Mouse (Mus musculus) forebrain, embryonic 11.5 days (tissue): ENCODE data around the gene Kat14. TPM values are rescaled to one million over a fixed set of nuclear protein-coding genes. Genes with fewer than 3 reads are reported as not detected.

Source experiments
- ATAC-seq: fragments of 200-750 bp; cut with Nextera tagmentation; replicated peaks from 2 replicates; pipeline ENCODE4 v1.8.0; 2017; ENCODE audit warnings: moderate TSS enrichment; ENCODE audit not compliant: low FRiP score
- DNase-seq: peaks from one replicate; pipeline ENCODE4 v3.0.0-alpha.2; 2017; ENCODE audit warnings: low spot score
- H3K27ac ChIP-seq: fragments of 300-500 bp; sonication (generic); 2 replicates; pipeline ENCODE4 v1.5.1; 2014; ENCODE audit warnings: low read depth, low read length
- H3K27me3 ChIP-seq: fragments of 300-500 bp; sonication (generic); 2 replicates; pipeline ENCODE4 v1.6.1; 2014; ENCODE audit warnings: mild to moderate bottlenecking, low read length, mixed read lengths; ENCODE audit not compliant: control insufficient read depth, insufficient read depth
- H3K36me3 ChIP-seq: fragments of 300-500 bp; sonication (generic); 2 replicates; pipeline ENCODE4 v1.6.1; 2014; ENCODE audit warnings: mild to moderate bottlenecking, low read length, moderate library complexity, mixed read lengths; ENCODE audit not compliant: control insufficient read depth, insufficient read depth
- H3K4me1 ChIP-seq: fragments of 300-500 bp; sonication (generic); replicated peaks from 2 replicates; pipeline ENCODE4 v1.6.1; 2014; ENCODE audit warnings: low read length, mixed read lengths; ENCODE audit not compliant: control insufficient read depth, insufficient read depth
- H3K4me2 ChIP-seq: fragments of 300-500 bp; sonication (generic); 2 replicates; pipeline ENCODE4 v1.6.1; 2014; ENCODE audit warnings: low read depth, mild to moderate bottlenecking, low read length, moderate library complexity, mixed read lengths; ENCODE audit not compliant: severe bottlenecking
- H3K4me3 ChIP-seq: fragments of 300-500 bp; sonication (generic); 2 replicates; pipeline ENCODE4 v1.5.1; 2014; ENCODE audit warnings: low read depth, low read length
- H3K9ac ChIP-seq: fragments of 300-500 bp; sonication (generic); 2 replicates; pipeline ENCODE4 v1.6.1; 2014; ENCODE audit warnings: low read length
- H3K9me3 ChIP-seq: fragments of 300-500 bp; sonication (generic); 2 replicates; pipeline ENCODE4 v1.6.1; 2016; ENCODE audit warnings: low read length, mixed read lengths; ENCODE audit not compliant: control insufficient read depth
- WGBS: fragments of 180-500 bp; shearing (Covaris S2); extraction: QIAGEN DNeasy Blood & Tissue Kit; methylation state at CpG from one replicate; pipeline ENCODE4 v1.1.7; 2014; 5-methylcytosine and 5-hydroxymethylcytosine counted together
- polyA plus RNA-seq: library from polyadenylated mRNA; unstranded; fragments of >200 nt; fragmentation: Nextera tagmentation; extraction: Ambion mirVana; gene quantifications from 2 replicates; pipeline ENCODE4 v1.2.1, GENCODE M21; 2014

The Kat14 gene
- polyA plus RNA-seq, 1 experiment from 2014 or later, result 44.9 TPM

- H3K27me3 ChIP-seq, result no peaks in the 10 kb centered on the region
- H3K4me3 ChIP-seq, result no peak overlapping the region
- no peak for ATAC-seq
- no peaks in the 10 kb centered on the region for H3K9me3 ChIP-seq
- H3K36me3 ChIP-seq, result no peaks in the 10 kb centered on the region; the same call in 1 of the 2 replicates
- H3K27ac ChIP-seq, result no peak overlapping the region
- H3K9ac ChIP-seq, result no peak overlapping the region
- DNase-seq, result no peak
- no peaks in the 10 kb centered on the region for H3K4me1 ChIP-seq
- no peak overlapping the region for H3K4me2 ChIP-seq
- 91% methylated on average over 4 of the region's 4 CpGs for WGBS
Measured at GRCm38 (mm10) chr2:144371566-144371965, 2.8 kb downstream of the Kat14 start.

DNA sequence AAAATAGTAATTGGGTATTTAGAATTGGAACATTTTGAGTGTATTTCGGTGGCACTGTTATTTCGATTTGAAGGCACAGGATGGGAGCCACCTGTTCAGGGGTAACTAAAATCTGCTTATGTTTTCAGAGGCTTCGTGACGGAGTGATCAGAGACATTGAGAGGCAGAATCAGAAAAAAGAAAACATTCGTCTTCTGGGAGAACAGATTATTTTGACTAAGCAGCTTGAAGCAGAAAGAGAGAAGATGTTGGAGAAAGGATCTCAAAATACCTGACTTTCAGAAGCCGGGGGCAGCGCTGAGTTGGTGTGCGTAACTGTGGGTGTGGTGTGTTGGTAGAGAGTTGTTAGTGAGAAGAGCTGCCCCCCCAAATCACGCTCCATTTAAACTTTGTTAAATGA lies 4.3 kb downstream of the Kat14 start:
- no peaks in the 10 kb centered on the region; the same call in 1 of the 2 replicates for H3K36me3 ChIP-seq
- WGBS, result 94% methylated on average over 9 of the region's 9 CpGs
- H3K9me3 ChIP-seq, result no peaks in the 10 kb centered on the region
- no peak overlapping the region for H3K9ac ChIP-seq
- H3K4me3 ChIP-seq, result no peak overlapping the region
- DNase-seq (no peak), ATAC-seq (no peak)
- H3K4me1 ChIP-seq, result no peaks in the 10 kb centered on the region
- H3K27ac ChIP-seq, result no peak overlapping the region
- no peaks in the 10 kb centered on the region for H3K27me3 ChIP-seq
- H3K4me2 ChIP-seq, result no peak overlapping the region

GRCm38 (mm10) chr2:144375063-144375703 lies 6.4 kb downstream of the Kat14 start:
- Histone ChIP-seq H3K4me2 (no peak overlapping the region), H3K27me3 (no peaks in the 10 kb centered on the region), H3K27ac (no peak overlapping the region), H3K9ac (no peak overlapping the region), H3K4me1 (no peaks in the 10 kb centered on the region), H3K4me3 (no peak overlapping the region), H3K36me3 (peaks cover 3% of the 10 kb centered on the region; the same call in 1 of the 2 replicates), H3K9me3 (no peaks in the 10 kb centered on the region)
- WGBS, result 95% methylated on average over 10 of the region's 10 CpGs
- ATAC-seq, result no peak
- DNase-seq, result no peak

GRCm38 (mm10) chr2:144381293-144381692 lies 12.5 kb downstream of the Kat14 start:
- DNase-seq, result no peak
- Histone ChIP-seq H3K9me3 (no peaks in the 10 kb centered on the region), H3K4me2 (no peak overlapping the region), H3K36me3 (peaks cover 9% of the 10 kb centered on the region), H3K4me3 (no peak overlapping the region), H3K27me3 (no peaks in the 10 kb centered on the region), H3K27ac (no peak overlapping the region), H3K4me1 (no peaks in the 10 kb centered on the region), H3K9ac (no peak overlapping the region)
- no peak for ATAC-seq
- WGBS, result 89% methylated on average over 3 of the region's 3 CpGs

DNA sequence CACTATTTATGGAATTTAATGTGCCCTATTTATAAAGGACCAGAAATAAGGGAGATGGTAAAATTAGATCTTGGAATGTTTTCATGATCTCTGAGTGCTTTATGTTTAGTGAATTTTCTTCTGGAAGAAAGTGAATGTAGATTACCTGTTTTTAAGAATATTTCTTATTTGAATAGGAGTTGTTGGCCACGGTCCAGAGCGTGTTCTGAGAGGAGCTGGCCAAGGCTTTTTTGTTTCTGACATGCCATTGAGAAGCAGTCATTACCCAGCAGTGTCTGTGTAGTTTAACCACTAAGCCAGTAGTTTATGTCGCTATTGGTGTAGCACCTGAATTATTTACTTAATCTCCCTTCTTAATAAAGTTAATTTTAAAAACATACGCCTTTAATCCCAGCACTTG lies 13.0 kb downstream of the Kat14 start:
- DNase-seq (no peak), ATAC-seq (no peak)
- Histone ChIP-seq H3K4me2 (no peak overlapping the region), H3K4me3 (no peak overlapping the region), H3K4me1 (no peaks in the 10 kb centered on the region), H3K9me3 (no peaks in the 10 kb centered on the region), H3K36me3 (peaks cover 9% of the 10 kb centered on the region), H3K9ac (no peak overlapping the region), H3K27ac (no peak overlapping the region), H3K27me3 (no peaks in the 10 kb centered on the region)
- 92% methylated on average over 4 of the region's 4 CpGs for WGBS

DNA sequence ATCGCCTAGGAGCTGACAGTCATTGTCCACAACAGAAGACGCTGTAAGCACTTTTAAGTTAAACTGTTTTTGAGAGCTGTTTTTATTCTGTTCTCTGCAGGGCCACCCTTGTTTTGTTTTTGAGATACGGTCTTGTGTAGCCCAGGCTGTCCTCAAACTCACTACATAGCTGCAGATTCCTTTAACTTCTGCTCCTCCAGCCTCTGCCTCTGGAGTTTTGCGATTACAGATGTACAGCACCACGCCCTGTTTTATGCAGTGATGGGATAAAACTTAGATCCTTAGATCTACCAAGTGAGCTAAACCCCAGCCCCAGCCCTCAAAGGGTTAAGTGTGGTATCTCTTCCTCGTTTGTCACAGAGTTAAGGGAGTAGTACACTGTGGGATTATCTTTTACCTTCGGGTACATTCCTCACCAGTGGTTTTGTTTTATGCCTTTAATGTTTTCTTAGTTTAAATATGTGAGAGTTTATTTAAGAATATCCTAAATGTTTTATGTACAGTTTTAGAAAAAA lies 13.9 kb downstream of the Kat14 start:
- DNase-seq (no peak), ATAC-seq (no peak)
- Histone ChIP-seq H3K4me2 (no peak overlapping the region), H3K27me3 (no peaks in the 10 kb centered on the region), H3K36me3 (peaks cover 9% of the 10 kb centered on the region), H3K9me3 (no peaks in the 10 kb centered on the region), H3K27ac (no peak overlapping the region), H3K4me1 (no peaks in the 10 kb centered on the region), H3K4me3 (no peak overlapping the region), H3K9ac (no peak overlapping the region)
- WGBS, result 81% methylated on average over 7 of the region's 7 CpGs

DNA sequence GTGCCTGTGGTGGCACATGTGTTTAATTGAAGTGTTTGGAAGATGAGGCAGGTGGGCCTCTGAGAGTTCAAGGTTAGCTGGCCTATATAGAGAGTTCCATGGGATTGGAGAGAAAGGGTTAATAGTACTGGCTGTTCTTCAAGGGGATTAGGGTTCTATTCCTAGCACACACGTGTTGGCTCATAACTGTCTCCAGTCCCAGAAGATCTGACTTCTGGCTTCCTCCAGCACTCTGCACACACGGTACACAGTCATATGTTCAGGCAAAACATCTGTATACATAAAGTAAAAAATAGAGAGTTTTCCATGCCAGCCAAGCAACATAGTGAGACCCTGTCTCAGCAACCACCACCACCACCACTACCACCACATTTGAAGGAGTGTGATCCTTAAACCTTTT lies 17.5 kb downstream of the Kat14 start:
- ATAC-seq (no peak), DNase-seq (no peak)
- Histone ChIP-seq H3K36me3 (peaks cover 23% of the 10 kb centered on the region), H3K4me1 (no peaks in the 10 kb centered on the region), H3K9ac (no peak overlapping the region), H3K9me3 (no peaks in the 10 kb centered on the region; the same call in 1 of the 2 replicates), H3K27ac (no peak overlapping the region), H3K27me3 (no peaks in the 10 kb centered on the region), H3K4me2 (no peak overlapping the region), H3K4me3 (no peak overlapping the region)
- WGBS, result 70% methylated on average over 2 of the region's 2 CpGs

GRCm38 (mm10) chr2:144388416-144388815 lies 19.6 kb downstream of the Kat14 start:
- DNase-seq (no peak), ATAC-seq (no peak)
- H3K27me3 ChIP-seq, result no peaks in the 10 kb centered on the region
- WGBS, result 87% methylated on average over 3 of the region's 3 CpGs
- H3K36me3 ChIP-seq, result peaks cover 23% of the 10 kb centered on the region
- H3K27ac ChIP-seq, result no peak overlapping the region
- H3K9ac ChIP-seq, result no peak overlapping the region
- H3K4me3 ChIP-seq, result no peak overlapping the region
- H3K9me3 ChIP-seq, result no peaks in the 10 kb centered on the region; the same call in 1 of the 2 replicates
- no peak overlapping the region for H3K4me2 ChIP-seq
- no peaks in the 10 kb centered on the region for H3K4me1 ChIP-seq

- no peak overlapping the region for H3K4me3 ChIP-seq
- H3K9ac ChIP-seq, result no peak overlapping the region
- H3K4me2 ChIP-seq, result no peak overlapping the region
- no peak for ATAC-seq
- H3K27ac ChIP-seq, result no peak overlapping the region
- no peaks in the 10 kb centered on the region for H3K9me3 ChIP-seq
- H3K27me3 ChIP-seq, result no peaks in the 10 kb centered on the region
- H3K4me1 ChIP-seq, result no peaks in the 10 kb centered on the region
- H3K36me3 ChIP-seq, result peaks cover 14% of the 10 kb centered on the region; the same call in 1 of the 2 replicates
- DNase-seq, result no peak
- WGBS, result 95% methylated on average over 4 of the region's 4 CpGs
Measured at GRCm38 (mm10) chr2:144399531-144399930, 30.7 kb downstream of the Kat14 start.
